11 mouse cellular contexts compared by ENCODE assay signal in the genomic region with DNA sequence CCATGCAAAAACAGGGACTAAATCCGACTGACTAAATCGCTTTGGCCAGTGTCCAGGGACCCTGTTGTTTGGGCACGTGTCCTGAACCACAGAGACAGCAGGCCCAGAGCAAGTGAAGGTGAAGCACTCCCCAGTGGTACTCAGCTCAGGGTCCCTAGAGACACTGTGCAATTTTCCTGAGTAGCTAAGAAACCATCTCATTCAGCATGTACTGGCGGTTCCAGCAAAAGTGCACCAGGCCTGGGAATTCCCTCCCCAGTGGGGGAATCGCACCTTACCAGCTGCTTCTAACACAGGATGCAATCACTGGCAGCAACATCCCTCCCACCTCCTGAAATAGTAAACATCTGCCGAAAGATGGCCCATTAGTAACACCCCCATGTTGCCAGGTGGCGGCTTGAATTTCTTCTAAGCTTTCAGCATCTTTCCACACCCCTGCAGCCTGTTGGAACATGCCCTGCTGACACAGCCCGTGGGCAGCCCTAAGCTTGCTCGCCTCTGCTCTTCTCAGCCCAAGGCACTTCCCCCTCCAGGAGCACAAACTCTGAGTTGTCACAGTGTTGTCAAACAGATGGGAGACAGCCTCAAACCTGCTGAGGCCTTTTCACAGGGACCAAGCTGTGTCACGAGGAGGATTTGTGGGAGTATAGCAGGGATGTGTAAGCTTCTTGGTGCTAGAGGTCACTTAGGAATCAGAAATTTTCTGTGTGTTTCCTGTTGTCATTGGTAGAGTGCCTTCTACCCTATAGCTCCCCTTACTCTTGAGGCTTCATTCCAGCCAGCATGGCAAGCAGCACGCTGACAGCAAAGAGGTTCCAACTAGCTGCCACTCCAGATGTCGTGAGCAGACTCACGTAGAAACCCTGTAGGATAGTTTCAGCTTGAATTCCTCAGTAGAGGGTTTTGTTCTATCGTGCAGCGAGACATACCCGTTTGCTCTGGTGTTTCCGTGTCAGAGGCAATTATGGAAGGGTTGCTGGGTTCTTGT.
DNase-seq lines count a peak whose midpoint lies in the region; ATAC-seq lines count a peak whose summit lies in the region.
"Had no signal": no experiment of that assay in that cellular context is flagged by ENCODE, and none has a peak within 500 bp of the region (broad histone marks: within the 10 kb centered on the region; RNA-seq: fewer than 3 reads in every experiment).

No protein-coding gene starts in this region.

- no peaks in the 10 kb centered on the region for H3K9me3 ChIP-seq in kidney, embryonic 15.5 days (replicated peaks)
- no peaks in the 10 kb centered on the region for H3K9me3 ChIP-seq in embryonic facial prominence, embryonic 11.5 days (replicated peaks; ENCODE audit: control insufficient read depth, low read length)
- no peaks in the 10 kb centered on the region for H3K9me3 ChIP-seq in hindbrain, embryonic 14.5 days (ENCODE audit: control insufficient read depth, low read length)
- no peaks in the 10 kb centered on the region for H3K9me3 ChIP-seq in neural tube, embryonic 14.5 days (ENCODE audit: control insufficient read depth, low read length)

- H3K4me2 ChIP-seq in kidney, embryonic 15.5 days: no peak overlapping the region
- H3K4me2 ChIP-seq in embryonic facial prominence, embryonic 11.5 days (ENCODE audit: low read depth, low read length): no peak overlapping the region
- H3K4me2 ChIP-seq in hindbrain, embryonic 14.5 days (replicated peaks): no peak overlapping the region
- no peak overlapping the region for H3K4me2 ChIP-seq in neural tube, embryonic 14.5 days (ENCODE audit: low read depth, low read length)

- no peak for DNase-seq in kidney, adult 9 months
- peak; percentile 63 for DNase-seq in embryonic facial prominence, embryonic 11.5 days (ENCODE audit: low spot score)
- DNase-seq in hindbrain, embryonic 14.5 days (ENCODE audit: low spot score): no peak
- DNase-seq in adrenal gland, postnatal 4 days (ENCODE audit: low spot score in 2 of 2): no peak
- DNase-seq in layer of hippocampus, postnatal 14 days (ENCODE audit: low spot score in 2 of 2): no peak
- no peak for DNase-seq in T-cell, adult 2 months (ENCODE audit: low spot score)
- DNase-seq: kidney, adult 2 months; lung, postnatal 14 days; thymus, postnatal 14 days had no signal

- H3K27me3 ChIP-seq in kidney, embryonic 15.5 days: no peaks in the 10 kb centered on the region
- no peaks in the 10 kb centered on the region for H3K27me3 ChIP-seq in embryonic facial prominence, embryonic 11.5 days (ENCODE audit: control insufficient read depth, insufficient read depth, low read length)
- H3K27me3 ChIP-seq in hindbrain, embryonic 14.5 days (ENCODE audit: control insufficient read depth, insufficient read depth, low read length): no peaks in the 10 kb centered on the region
- H3K27me3 ChIP-seq in neural tube, embryonic 14.5 days (ENCODE audit: control insufficient read depth, insufficient read depth, low read length): no peaks in the 10 kb centered on the region

- H3K27ac ChIP-seq in kidney, embryonic 15.5 days: no peak overlapping the region
- H3K27ac ChIP-seq in embryonic facial prominence, embryonic 11.5 days (replicated peaks; ENCODE audit: low read depth, low read length): no peak overlapping the region
- no peak overlapping the region for H3K27ac ChIP-seq in hindbrain, embryonic 14.5 days
- no peak overlapping the region for H3K27ac ChIP-seq in neural tube, embryonic 14.5 days (ENCODE audit: low read depth, low read length)

- no peak overlapping the region for H3K9ac ChIP-seq in kidney, embryonic 15.5 days
- no peak overlapping the region for H3K9ac ChIP-seq in embryonic facial prominence, embryonic 11.5 days (replicated peaks; ENCODE audit: low read length)
- H3K9ac ChIP-seq in hindbrain, embryonic 14.5 days: no peak overlapping the region
- no peak overlapping the region for H3K9ac ChIP-seq in neural tube, embryonic 14.5 days (replicated peaks; ENCODE audit: low read depth, low read length)

- H3K36me3 ChIP-seq in kidney, embryonic 15.5 days: no peaks in the 10 kb centered on the region
- no peaks in the 10 kb centered on the region for H3K36me3 ChIP-seq in embryonic facial prominence, embryonic 11.5 days (replicated peaks; ENCODE audit: control insufficient read depth, insufficient read depth, low read depth, low read length)
- no peaks in the 10 kb centered on the region for H3K36me3 ChIP-seq in hindbrain, embryonic 14.5 days (replicated peaks; ENCODE audit: control insufficient read depth, insufficient read depth)
- H3K36me3 ChIP-seq in neural tube, embryonic 14.5 days (ENCODE audit: control insufficient read depth, insufficient read depth, low read length): no peaks in the 10 kb centered on the region

- H3K4me1 ChIP-seq in kidney, embryonic 15.5 days: peaks cover 10% of the 10 kb centered on the region; the same call in 1 of the 2 replicates
- no peaks in the 10 kb centered on the region; the same call in 1 of the 2 replicates for H3K4me1 ChIP-seq in embryonic facial prominence, embryonic 11.5 days (ENCODE audit: control insufficient read depth, insufficient read depth, low read length)
- H3K4me1 ChIP-seq in hindbrain, embryonic 14.5 days (replicated peaks; ENCODE audit: control insufficient read depth, insufficient read depth, low read length): peaks cover 6% of the 10 kb centered on the region
- H3K4me1 ChIP-seq in neural tube, embryonic 14.5 days (ENCODE audit: control insufficient read depth, insufficient read depth, low read length): peaks cover 4% of the 10 kb centered on the region; the same call in 1 of the 2 replicates

- peak; percentile 36; the same call in 1 of the 2 replicates for ATAC-seq in kidney, embryonic 15.5 days (replicated peaks; ENCODE audit: low FRiP score)
- ATAC-seq in embryonic facial prominence, embryonic 11.5 days (replicated peaks; ENCODE audit: insufficient number of reproducible peaks, low FRiP score, low TSS enrichment, low read depth): peak; percentile 59; the same call in 1 of the 2 replicates
- 0 out of 2 replicates have a peak, but pooled peaks have one; percentile 27 for ATAC-seq in hindbrain, embryonic 14.5 days (ENCODE audit: low FRiP score)
- ATAC-seq in neural tube, embryonic 14.5 days (ENCODE audit: low read depth): peak; percentile 31; the same call in 1 of the 2 replicates

- WGBS in kidney, embryonic 15.5 days: 31% methylated on average over 17 of the region's 17 CpGs
- WGBS in embryonic facial prominence, embryonic 11.5 days: 42% methylated on average over 17 of the region's 17 CpGs
- 51% methylated on average over 17 of the region's 17 CpGs for WGBS in hindbrain, embryonic 14.5 days
- 47% methylated on average over 17 of the region's 17 CpGs for WGBS in neural tube, embryonic 14.5 days

- H3K4me3 ChIP-seq in kidney, embryonic 15.5 days (replicated peaks): no peak overlapping the region
- H3K4me3 ChIP-seq in embryonic facial prominence, embryonic 11.5 days (ENCODE audit: low read depth, low read length): no peak overlapping the region
- no peak overlapping the region for H3K4me3 ChIP-seq in hindbrain, embryonic 14.5 days (replicated peaks; ENCODE audit: low read length)
- no peak overlapping the region for H3K4me3 ChIP-seq in neural tube, embryonic 14.5 days (ENCODE audit: low read depth, low read length)
